ENCODE assay signal across 9 mouse cellular contexts in the genomic region with DNA sequence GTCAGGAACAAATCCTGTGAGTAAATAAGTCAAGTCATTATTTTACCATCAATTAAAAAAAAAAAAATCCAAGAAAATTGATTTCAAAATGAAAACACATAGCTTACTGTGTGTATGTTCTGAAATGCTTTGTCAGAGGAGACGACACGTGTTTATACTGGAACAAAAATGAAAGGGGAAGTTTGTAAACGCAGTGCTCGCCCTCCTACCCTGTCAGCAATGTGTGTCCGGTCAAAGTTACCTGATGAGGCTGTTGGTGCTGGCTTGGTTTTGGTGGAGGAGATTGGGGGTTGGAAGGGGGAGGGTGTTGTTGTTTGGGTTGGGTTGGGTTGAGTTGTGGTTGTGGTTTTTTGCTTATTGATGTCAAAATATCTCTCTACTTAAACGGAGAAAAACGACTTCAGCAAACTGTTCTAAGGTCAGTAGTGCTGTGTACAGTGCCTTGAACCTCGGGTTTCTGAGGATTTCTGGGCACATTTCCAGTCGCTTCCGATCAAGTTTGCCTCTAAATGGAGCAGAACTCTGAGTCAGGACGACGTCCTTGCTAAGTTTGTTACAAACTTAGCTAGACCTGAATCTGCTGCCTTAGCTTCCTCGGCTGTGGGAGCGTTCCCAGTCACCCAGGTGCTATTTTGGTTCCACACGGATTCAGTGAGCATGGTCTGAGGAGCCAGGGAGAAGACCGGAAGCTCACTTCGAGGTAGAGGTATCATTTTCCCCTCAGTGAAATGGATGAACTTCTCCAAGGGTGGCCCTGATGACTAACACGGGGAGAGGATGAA.
DNase-seq lines count a peak whose midpoint lies in the region; ATAC-seq and TF ChIP-seq lines count a peak whose summit lies in the region.
"Had no signal": no experiment of that assay in that cellular context is flagged by ENCODE, and none has a peak within 500 bp of the region (broad histone marks: within the 10 kb centered on the region; RNA-seq: fewer than 3 reads in every experiment).

No protein-coding gene starts in this region.

- peak; percentile 19 to 59 for DNase-seq in frontal cortex, adult 2 months (ENCODE audit: extremely low spot score in 1 of 2, low spot score in 1 of 2)
- DNase-seq in frontal cortex, postnatal 10 days (ENCODE audit: low spot score in 2 of 2) = no peak
- DNase-seq in ovary, adult 18-20 months (ENCODE audit: low spot score) = peak; percentile 11
- DNase-seq in ovary, postnatal 36 days (ENCODE audit: low spot score) = no peak
- DNase-seq in forebrain, embryonic 14.5 days (ENCODE audit: low spot score) = no peak
- no peak for DNase-seq in thymus, adult 18-20 months
- DNase-seq: cerebellum, adult 11 months had no signal

- no peaks in the 10 kb centered on the region for H3K36me3 ChIP-seq in embryonic facial prominence, embryonic 13.5 days
- H3K36me3 ChIP-seq in small intestine, adult 2 months (ENCODE audit: control insufficient read depth, insufficient read depth, low read length) = no peaks in the 10 kb centered on the region
- no peaks in the 10 kb centered on the region for H3K36me3 ChIP-seq in forebrain, embryonic 14.5 days (ENCODE audit: control insufficient read depth, insufficient read depth, low read length)

- H3K4me3 ChIP-seq in embryonic facial prominence, embryonic 13.5 days = no peak overlapping the region
- H3K4me3 ChIP-seq in small intestine, adult 2 months (ENCODE audit: low read depth, low read length) = peak overlapping the region; percentile 23; the same call in 1 of the 2 replicates
- H3K4me3 ChIP-seq in forebrain, embryonic 14.5 days (ENCODE audit: low read depth, low read length) = no peak overlapping the region

- no peaks in the 10 kb centered on the region for H3K27me3 ChIP-seq in embryonic facial prominence, embryonic 13.5 days
- no peaks in the 10 kb centered on the region for H3K27me3 ChIP-seq in small intestine, adult 2 months (ENCODE audit: control insufficient read depth, insufficient read depth, low read length)
- no peaks in the 10 kb centered on the region for H3K27me3 ChIP-seq in forebrain, embryonic 14.5 days (replicated peaks; ENCODE audit: control insufficient read depth, insufficient read depth, low read length)

- H3K9me3 ChIP-seq in embryonic facial prominence, embryonic 13.5 days = no peaks in the 10 kb centered on the region
- no peaks in the 10 kb centered on the region for H3K9me3 ChIP-seq in forebrain, embryonic 14.5 days (replicated peaks; ENCODE audit: control insufficient read depth, low read length)

- TF ChIP-seq CTCF in small intestine, adult 2 months (IDR thresholded peaks at IDR 0.05; ENCODE audit: extremely low read depth, insufficient read length, insufficient replicate concordance, low read depth, low read length) = no peak

- 0 out of 2 replicates have a peak overlapping the region, but pooled peaks have one; percentile 12 for H3K9ac ChIP-seq in embryonic facial prominence, embryonic 13.5 days
- H3K9ac ChIP-seq in forebrain, embryonic 14.5 days (ENCODE audit: low read length) = no peak overlapping the region

- ATAC-seq in embryonic facial prominence, embryonic 13.5 days (ENCODE audit: insufficient number of reproducible peaks, insufficient read depth, low FRiP score, low TSS enrichment, low read depth) = no peak
- no peak for ATAC-seq in forebrain, embryonic 14.5 days

- peak overlapping the region; percentile 10 for H3K4me2 ChIP-seq in embryonic facial prominence, embryonic 13.5 days
- no peak overlapping the region for H3K4me2 ChIP-seq in forebrain, embryonic 14.5 days (ENCODE audit: low read length)

- H3K4me1 ChIP-seq in embryonic facial prominence, embryonic 13.5 days = peaks cover 35% of the 10 kb centered on the region
- peaks cover 2% of the 10 kb centered on the region; the same call in 1 of the 2 replicates for H3K4me1 ChIP-seq in small intestine, adult 2 months (ENCODE audit: control insufficient read depth, insufficient read depth, insufficient read length, low read length)
- no peaks in the 10 kb centered on the region for H3K4me1 ChIP-seq in forebrain, embryonic 14.5 days (ENCODE audit: control insufficient read depth, insufficient read depth, low read length)

- 59% methylated on average over 18 of the region's 18 CpGs for WGBS in embryonic facial prominence, embryonic 13.5 days
- 49% methylated on average over 18 of the region's 18 CpGs for WGBS in small intestine, adult 2 months
- WGBS in forebrain, embryonic 14.5 days = 69% methylated on average over 18 of the region's 18 CpGs

- no peak for TF ChIP-seq POLR2A in small intestine, adult 2 months (IDR thresholded peaks at IDR 0.05; ENCODE audit: low read depth, low read length)

- peak overlapping the region; percentile 58 for H3K27ac ChIP-seq in embryonic facial prominence, embryonic 13.5 days
- H3K27ac ChIP-seq in small intestine, adult 2 months (ENCODE audit: insufficient read depth, low read depth, low read length) = peak overlapping the region; percentile 44
- no peak overlapping the region for H3K27ac ChIP-seq in forebrain, embryonic 14.5 days (ENCODE audit: low read depth, low read length)

Comparison
In these comparisons a context has a peak if more than half of its experiments do, and no peak if none do; other contexts are left out.
1. DNase-seq: peak in frontal cortex, adult 2 months (2 of 2) and ovary, adult 18-20 months (single experiment); none in frontal cortex, postnatal 10 days (0 of 2), ovary, postnatal 36 days (single experiment), forebrain, embryonic 14.5 days (single experiment) and thymus, adult 18-20 months (0 of 2).